Mouse (Mus musculus) midbrain, embryonic 14.5 days (tissue): ENCODE measurements around the gene Sgo2a. TPM values are rescaled to one million over a fixed set of nuclear protein-coding genes. Genes with fewer than 3 reads are reported as not detected.

Experiments
- ATAC-seq: fragments of 200-750 bp; cut with Nextera tagmentation; 2 replicates; pipeline ENCODE4 v1.8.0; 2017; ENCODE audit warnings: moderate number of reproducible peaks, moderate library complexity; ENCODE audit not compliant: low FRiP score, low TSS enrichment
- DNase-seq: peaks from one replicate; pipeline ENCODE4 v3.0.0-alpha.2; 2015
- H3K27ac ChIP-seq: fragments of 300-500 bp; sonication (generic); replicated peaks from 2 replicates; pipeline ENCODE4 v1.5.1; 2014; ENCODE audit warnings: mild to moderate bottlenecking, low read depth, low read length, moderate library complexity
- H3K27me3 ChIP-seq: fragments of 300-500 bp; sonication (generic); 2 replicates; pipeline ENCODE4 v1.6.1; 2014; ENCODE audit warnings: low read length, control low read depth, mixed read lengths; ENCODE audit not compliant: control insufficient read depth, insufficient read depth
- H3K36me3 ChIP-seq: fragments of 300-500 bp; sonication (generic); 2 replicates; pipeline ENCODE4 v1.6.1; 2014; ENCODE audit warnings: low read length, control low read depth; ENCODE audit not compliant: control insufficient read depth, insufficient read depth
- H3K4me1 ChIP-seq: fragments of 300-500 bp; sonication (generic); 2 replicates; pipeline ENCODE4 v1.6.1; 2014; ENCODE audit warnings: mild to moderate bottlenecking, antibody characterized with exemption, low read length, control low read depth; ENCODE audit not compliant: control insufficient read depth, insufficient read depth
- H3K4me2 ChIP-seq: fragments of 300-500 bp; sonication (generic); 2 replicates; pipeline ENCODE4 v1.6.1; 2014; ENCODE audit warnings: mild to moderate bottlenecking, low read length, moderate library complexity
- H3K4me3 ChIP-seq: fragments of 300-500 bp; sonication (generic); replicated peaks from 2 replicates; pipeline ENCODE4 v1.5.1; 2014; ENCODE audit warnings: low read depth, low read length
- H3K9ac ChIP-seq: fragments of 300-500 bp; sonication (generic); replicated peaks from 2 replicates; pipeline ENCODE4 v1.6.1; 2014; ENCODE audit warnings: mild to moderate bottlenecking, low read length, moderate library complexity
- H3K9me3 ChIP-seq: fragments of 300-500 bp; sonication (generic); 2 replicates; pipeline ENCODE4 v1.6.1; 2016; ENCODE audit warnings: low read length, control low read depth, mixed read lengths; ENCODE audit not compliant: control insufficient read depth
- WGBS: fragments of 180-500 bp; shearing (Covaris S2); extraction: QIAGEN DNeasy Blood & Tissue Kit; methylation state at CpG from one replicate; pipeline ENCODE4 v1.1.7; 2014; 5-methylcytosine and 5-hydroxymethylcytosine counted together
- polyA plus RNA-seq: library from polyadenylated mRNA; unstranded; fragments of >200 nt; fragmentation: Nextera tagmentation; extraction: Ambion mirVana; gene quantifications from 2 replicates; pipeline ENCODE4 v1.2.1, GENCODE M21; 2014

The Sgo2a gene
- polyA plus RNA-seq, 1 experiment from 2014 or later: 5.2 TPM

DNA sequence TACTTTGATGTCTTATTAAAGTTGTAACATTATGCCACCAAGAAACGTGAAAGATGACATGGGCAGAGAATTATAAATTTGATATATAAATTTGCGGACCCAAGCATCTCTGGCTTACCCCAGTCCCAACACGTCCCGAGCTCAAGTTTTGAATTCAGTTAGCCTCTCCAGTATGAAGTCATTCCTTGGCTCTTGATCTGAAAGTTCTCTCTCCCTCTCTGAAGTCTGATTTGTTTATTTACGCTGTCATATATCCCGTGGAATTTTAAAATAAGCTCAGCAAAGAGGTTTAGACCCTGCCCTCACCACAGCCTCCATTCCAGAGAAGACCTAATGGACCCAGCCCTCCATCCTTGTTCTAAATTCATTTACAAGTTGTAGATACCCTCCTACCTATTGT, 73.4 kb downstream of the Sgo2a start:
- Histone ChIP-seq H3K27me3 (no peaks in the 10 kb centered on the region), H3K9ac (no peak overlapping the region), H3K4me3 (no peak overlapping the region), H3K27ac (no peak overlapping the region), H3K9me3 (no peaks in the 10 kb centered on the region), H3K36me3 (no peaks in the 10 kb centered on the region), H3K4me1 (no peaks in the 10 kb centered on the region), H3K4me2 (no peak overlapping the region)
- no peak for DNase-seq
- WGBS: 92% methylated on average over 6 of the region's 6 CpGs
- no peak for ATAC-seq

- ATAC-seq: no peak
- no peaks in the 10 kb centered on the region for H3K27me3 ChIP-seq
- no peaks in the 10 kb centered on the region for H3K4me1 ChIP-seq
- H3K36me3 ChIP-seq: no peaks in the 10 kb centered on the region
- H3K4me3 ChIP-seq: no peak overlapping the region
- no peaks in the 10 kb centered on the region for H3K9me3 ChIP-seq
- H3K27ac ChIP-seq: no peak overlapping the region
- no peak overlapping the region for H3K9ac ChIP-seq
- DNase-seq: no peak
- no peak overlapping the region for H3K4me2 ChIP-seq
- WGBS: 92% methylated on average over 11 of the region's 11 CpGs
Measured at GRCm38 (mm10) chr1:58070091-58070490, 74.3 kb downstream of the Sgo2a start.

GRCm38 (mm10) chr1:58071006-58071405, 75.2 kb downstream of the Sgo2a start:
- no peaks in the 10 kb centered on the region for H3K9me3 ChIP-seq
- H3K4me1 ChIP-seq: no peaks in the 10 kb centered on the region
- H3K27ac ChIP-seq: no peak overlapping the region
- no peak overlapping the region for H3K4me3 ChIP-seq
- WGBS: 93% methylated on average over 9 of the region's 9 CpGs
- H3K36me3 ChIP-seq: no peaks in the 10 kb centered on the region
- no peak for DNase-seq
- H3K4me2 ChIP-seq: no peak overlapping the region
- no peaks in the 10 kb centered on the region for H3K27me3 ChIP-seq
- no peak for ATAC-seq
- H3K9ac ChIP-seq: no peak overlapping the region

DNA sequence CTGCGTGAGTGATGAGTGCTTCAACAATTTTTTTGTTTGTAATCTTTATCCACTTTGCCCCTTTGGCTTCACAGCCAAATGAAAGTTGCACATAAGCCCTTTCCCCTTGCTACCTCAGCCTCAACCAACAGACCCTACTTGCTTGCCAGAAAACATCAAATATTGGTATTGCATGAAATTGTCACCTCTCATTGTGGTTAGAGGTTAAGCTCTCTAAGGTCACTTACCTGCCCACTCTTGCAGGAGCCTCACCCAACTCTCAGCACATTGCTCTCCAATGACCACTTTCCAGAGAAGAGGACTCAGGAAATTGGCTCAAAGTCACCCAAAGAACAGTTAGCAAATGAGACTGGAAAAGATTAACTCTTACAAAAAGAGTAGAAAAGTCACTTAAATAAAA, 75.7 kb downstream of the Sgo2a start:
- Histone ChIP-seq H3K36me3 (no peaks in the 10 kb centered on the region), H3K27ac (no peak overlapping the region), H3K4me1 (no peaks in the 10 kb centered on the region), H3K9ac (no peak overlapping the region), H3K27me3 (no peaks in the 10 kb centered on the region), H3K9me3 (no peaks in the 10 kb centered on the region), H3K4me3 (no peak overlapping the region), H3K4me2 (no peak overlapping the region)
- ATAC-seq (no peak), DNase-seq (no peak)
- WGBS: 84% methylated on average over 1 of the region's 1 CpGs

DNA sequence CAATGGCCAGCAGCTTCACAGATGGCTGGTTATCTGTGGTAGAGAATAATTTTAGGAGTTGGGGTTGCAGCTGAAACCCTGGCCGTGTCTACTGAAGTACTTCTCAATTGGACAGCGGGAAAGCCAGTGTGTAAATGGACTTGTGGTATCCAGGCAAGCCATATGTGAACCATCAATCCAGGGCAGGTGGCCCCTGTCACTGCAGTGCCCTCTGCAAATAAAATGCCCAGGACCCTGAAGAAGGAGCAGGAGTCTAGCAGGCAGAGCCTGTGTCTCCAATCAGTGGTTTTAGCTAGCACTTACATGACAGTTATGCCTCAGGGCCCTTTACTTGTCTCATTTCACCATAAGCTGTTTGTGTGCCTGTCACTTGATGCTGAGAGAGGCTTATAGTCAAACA, 76.6 kb downstream of the Sgo2a start:
- Histone ChIP-seq H3K4me3 (no peak overlapping the region), H3K36me3 (no peaks in the 10 kb centered on the region), H3K9ac (no peak overlapping the region), H3K4me2 (no peak overlapping the region), H3K4me1 (no peaks in the 10 kb centered on the region), H3K27me3 (no peaks in the 10 kb centered on the region), H3K9me3 (no peaks in the 10 kb centered on the region), H3K27ac (no peak overlapping the region)
- ATAC-seq (no peak), DNase-seq (no peak)
- 79% methylated on average over 2 of the region's 2 CpGs for WGBS

DNA sequence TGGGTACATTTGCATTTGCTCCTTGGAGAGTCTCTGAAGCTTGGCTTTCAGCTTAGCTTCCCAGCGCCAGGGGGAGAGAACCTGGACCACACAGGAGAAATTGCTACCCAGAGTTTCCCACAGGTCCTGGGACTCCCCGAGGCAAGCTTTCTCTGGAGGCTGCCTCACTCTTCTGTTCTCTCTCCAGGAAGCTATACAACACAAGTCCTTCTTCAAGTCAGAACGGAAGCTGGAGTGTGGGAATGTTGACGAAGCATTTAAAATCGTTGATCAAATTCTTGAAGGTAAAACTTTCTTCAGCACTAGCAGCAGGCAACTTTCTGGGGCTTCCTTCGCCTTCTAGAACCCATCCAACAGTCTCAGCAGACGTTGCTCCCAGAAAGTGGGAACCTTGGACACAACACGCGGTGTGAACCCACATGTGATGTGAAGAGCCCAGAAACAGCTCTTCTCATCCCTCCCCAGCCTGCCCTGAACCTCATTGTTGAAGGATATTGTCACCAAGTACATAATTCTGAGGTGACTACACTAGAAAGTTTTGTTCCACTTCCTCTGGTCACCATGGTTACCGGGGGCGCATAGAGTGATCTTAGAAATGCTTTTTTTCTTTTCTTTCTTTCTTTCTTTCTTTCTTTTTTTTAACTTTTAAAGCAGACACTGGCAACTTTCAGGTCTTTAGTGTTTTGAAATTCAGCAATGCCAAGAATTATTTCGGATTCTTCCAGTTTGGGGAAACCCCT, 77.4 kb downstream of the Sgo2a start:
- Histone ChIP-seq H3K36me3 (no peaks in the 10 kb centered on the region), H3K27ac (no peak overlapping the region), H3K9me3 (no peaks in the 10 kb centered on the region), H3K9ac (no peak overlapping the region), H3K27me3 (no peaks in the 10 kb centered on the region), H3K4me1 (no peaks in the 10 kb centered on the region), H3K4me3 (no peak overlapping the region), H3K4me2 (no peak overlapping the region)
- no peak for ATAC-seq
- DNase-seq: no peak
- WGBS: 76% methylated on average over 12 of the region's 12 CpGs

GRCm38 (mm10) chr1:58074266-58074665, 78.5 kb downstream of the Sgo2a start:
- Histone ChIP-seq H3K4me3 (no peak overlapping the region), H3K9me3 (no peaks in the 10 kb centered on the region), H3K4me1 (no peaks in the 10 kb centered on the region), H3K4me2 (no peak overlapping the region), H3K9ac (no peak overlapping the region), H3K27ac (no peak overlapping the region), H3K36me3 (no peaks in the 10 kb centered on the region), H3K27me3 (no peaks in the 10 kb centered on the region)
- ATAC-seq (no peak), DNase-seq (no peak)
- WGBS: 95% methylated on average over 2 of the region's 2 CpGs

Other genes starting within 250 kb of the Sgo2a start
- gene Spats2l, start 221.8 kb upstream of the Sgo2a start, polyA plus RNA-seq: 69.2 and 69.8 TPM in 2 replicates
- 26.5 and 29.5 TPM in 2 replicates for gene Kctd18, start 23.0 kb downstream of the Sgo2a start, polyA plus RNA-seq
- 0.14 TPM in 1 of 2 replicates, not detected in the other for gene Aox1, start 34.0 kb downstream of the Sgo2a start, polyA plus RNA-seq
- 0.12 and 0.38 TPM in 2 replicates for gene Aox3, start 117.2 kb downstream of the Sgo2a start, polyA plus RNA-seq
- gene Aox4, start 214.4 kb downstream of the Sgo2a start, polyA plus RNA-seq: 0.08 and 0.27 TPM in 2 replicates